ENCODE assay signal across 8 mouse cellular contexts in the genomic region with DNA sequence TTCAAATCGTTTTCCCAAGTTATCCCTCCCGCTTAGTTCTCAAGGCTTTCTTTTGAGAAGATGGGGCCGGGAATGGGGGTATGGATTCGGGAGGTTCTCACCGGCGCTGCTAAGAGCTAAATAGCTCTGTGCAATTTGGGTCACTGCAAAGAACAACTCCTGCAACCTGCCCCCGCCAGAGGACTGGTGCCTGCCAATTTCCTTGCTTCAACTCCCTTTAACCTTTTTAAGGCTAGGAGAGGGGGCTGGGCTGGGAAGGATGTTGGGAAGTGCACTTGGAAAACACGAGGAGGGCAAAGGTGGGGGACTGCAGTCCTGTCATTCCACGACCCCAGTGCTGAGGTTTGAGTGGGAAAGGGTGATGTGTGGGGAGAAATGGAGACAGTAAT. TPM values are rescaled to one million over a fixed set of nuclear protein-coding genes. Genes with fewer than 3 reads are reported as not detected.
DNase-seq lines count a peak whose midpoint lies in the region; ATAC-seq and TF ChIP-seq lines count a peak whose summit lies in the region.

No protein-coding gene starts in this region.

- peaks cover 3% of the 10 kb centered on the region; the same call in 1 of the 2 replicates for H3K9me3 ChIP-seq in ES-Bruce4 (replicated peaks; ENCODE audit: control insufficient read depth, insufficient read depth, low read length, poor library complexity, severe bottlenecking)
- no peaks in the 10 kb centered on the region for H3K9me3 ChIP-seq in embryonic facial prominence, embryonic 10.5 days
- H3K9me3 ChIP-seq in heart, embryonic 14.5 days (ENCODE audit: control insufficient read depth, low read length), result no peaks in the 10 kb centered on the region
- no peaks in the 10 kb centered on the region for H3K9me3 ChIP-seq in midbrain, embryonic 10.5 days (replicated peaks)
- no peaks in the 10 kb centered on the region for H3K9me3 ChIP-seq in stomach, postnatal 0 days (ENCODE audit: control insufficient read depth, low read length)

- peak; percentile 50 for ATAC-seq in frontal cortex, adult (ENCODE audit: low TSS enrichment)
- ATAC-seq in heart, embryonic 14.5 days (ENCODE audit: insufficient number of reproducible peaks, insufficient read depth, low FRiP score, low read depth), result peak; percentile 5; the same call in 1 of the 2 replicates
- ATAC-seq in stomach, postnatal 0 days (ENCODE audit: low FRiP score, low TSS enrichment), result peak; percentile 6; the same call in 1 of the 2 replicates

- H3K36me3 ChIP-seq in ES-Bruce4 (ENCODE audit: control insufficient read depth, insufficient read depth, low read length, poor library complexity, severe bottlenecking), result peaks cover 28% of the 10 kb centered on the region
- H3K36me3 ChIP-seq in embryonic facial prominence, embryonic 10.5 days (replicated peaks), result peaks cover 25% of the 10 kb centered on the region
- H3K36me3 ChIP-seq in heart, embryonic 14.5 days (ENCODE audit: control insufficient read depth, insufficient read depth, low read length), result peaks cover 24% of the 10 kb centered on the region
- H3K36me3 ChIP-seq in midbrain, embryonic 10.5 days, result peaks cover 28% of the 10 kb centered on the region
- no peaks in the 10 kb centered on the region for H3K36me3 ChIP-seq in stomach, postnatal 0 days (ENCODE audit: control insufficient read depth, insufficient read depth, low read length)

- peak overlapping the region; percentile 72 for H3K4me3 ChIP-seq in ES-Bruce4 (ENCODE audit: low read depth, low read length)
- peak overlapping the region; percentile 86 for H3K4me3 ChIP-seq in embryonic facial prominence, embryonic 10.5 days
- H3K4me3 ChIP-seq in heart, embryonic 14.5 days (ENCODE audit: control insufficient read depth in 1 of 2, insufficient read depth in 1 of 2, low read depth in 1 of 2, low read length in 2 of 2), result peak overlapping the region; percentile 62 to 88
- peak overlapping the region; percentile 82 for H3K4me3 ChIP-seq in midbrain, embryonic 10.5 days
- peak overlapping the region; percentile 82 for H3K4me3 ChIP-seq in stomach, postnatal 0 days (ENCODE audit: low read depth, low read length)

- peak overlapping the region; percentile 89 for H3K4me2 ChIP-seq in heart, embryonic 14.5 days (ENCODE audit: low read length)
- H3K4me2 ChIP-seq in stomach, postnatal 0 days (replicated peaks; ENCODE audit: low read depth), result peak overlapping the region; percentile 81

- under 1% methylated on average over 9 of the region's 9 CpGs for WGBS in embryonic facial prominence, embryonic 10.5 days
- WGBS in heart, embryonic 14.5 days, result 0% methylated on average over 9 of the region's 9 CpGs
- WGBS in midbrain, embryonic 10.5 days, result under 1% methylated on average over 9 of the region's 9 CpGs
- WGBS in stomach, postnatal 0 days, result 0% methylated on average over 9 of the region's 9 CpGs

- no peak for TF ChIP-seq CTCF in ES-Bruce4 (IDR thresholded peaks at IDR 0.05; ENCODE audit: low read depth, low read length)
- TF ChIP-seq CTCF in stomach, postnatal 0 days (IDR thresholded peaks at IDR 0.05; ENCODE audit: low read depth), result no peak

- no peak overlapping the region for H3K27ac ChIP-seq in ES-Bruce4 (ENCODE audit: insufficient read depth, low read length)
- H3K27ac ChIP-seq in embryonic facial prominence, embryonic 10.5 days (replicated peaks), result peak overlapping the region; percentile 98
- H3K27ac ChIP-seq in heart, embryonic 14.5 days (replicated peaks in 1 of 2; ENCODE audit: control insufficient read depth in 1 of 2, insufficient read depth in 1 of 2, low read depth in 2 of 2, low read length in 2 of 2), result peak overlapping the region; percentile 58 to 65
- H3K27ac ChIP-seq in midbrain, embryonic 10.5 days (replicated peaks), result peak overlapping the region; percentile 98
- peak overlapping the region; percentile 49 for H3K27ac ChIP-seq in stomach, postnatal 0 days (replicated peaks)

- H3K9ac ChIP-seq in ES-Bruce4 (ENCODE audit: low read depth, poor library complexity, severe bottlenecking), result peak overlapping the region; percentile 48
- peak overlapping the region; percentile 77 for H3K9ac ChIP-seq in heart, embryonic 14.5 days (ENCODE audit: low read length)
- H3K9ac ChIP-seq in stomach, postnatal 0 days (ENCODE audit: low read length), result peak overlapping the region; percentile 56

- peaks cover 3% of the 10 kb centered on the region for H3K4me1 ChIP-seq in ES-Bruce4 (ENCODE audit: control insufficient read depth, insufficient read depth, low read length)
- peaks cover 38% of the 10 kb centered on the region for H3K4me1 ChIP-seq in embryonic facial prominence, embryonic 10.5 days
- H3K4me1 ChIP-seq in heart, embryonic 14.5 days (ENCODE audit: control insufficient read depth in 2 of 2, insufficient read depth in 2 of 2, low read length in 2 of 2), result peaks cover 3 to 26% of the 10 kb centered on the region in 2 experiments; a peak in 3 of 4 replicates
- peaks cover 50% of the 10 kb centered on the region for H3K4me1 ChIP-seq in midbrain, embryonic 10.5 days
- H3K4me1 ChIP-seq in stomach, postnatal 0 days (replicated peaks; ENCODE audit: control insufficient read depth, insufficient read depth), result no peaks in the 10 kb centered on the region

- no peak for DNase-seq in frontal cortex, adult 2 months (ENCODE audit: extremely low spot score in 1 of 2, low spot score in 1 of 2)
- DNase-seq in embryonic facial prominence, embryonic 10.5 days (ENCODE audit: low spot score), result no peak
- DNase-seq in layer of hippocampus, postnatal 10 days (ENCODE audit: low spot score in 2 of 2), result peak; percentile 35 to 59
- peak; percentile 55 for DNase-seq in midbrain, embryonic 10.5 days (ENCODE audit: low spot score)
- DNase-seq in stomach, postnatal 0 days (ENCODE audit: low spot score), result no peak

- no peak for TF ChIP-seq EP300 in ES-Bruce4 (IDR thresholded peaks at IDR 0.05; ENCODE audit: insufficient read depth, low read depth, low read length)
- no peak for TF ChIP-seq EP300 in stomach, postnatal 0 days (optimal IDR thresholded peaks at IDR 0.05)

- no peaks in the 10 kb centered on the region for H3K27me3 ChIP-seq in ES-Bruce4 (ENCODE audit: control insufficient read depth, insufficient read depth, low read length, poor library complexity, severe bottlenecking)
- 0 out of 2 replicates have a peak, but pooled peaks cover 8% of the 10 kb centered on the region for H3K27me3 ChIP-seq in embryonic facial prominence, embryonic 10.5 days (replicated peaks; ENCODE audit: low read depth, poor library complexity, severe bottlenecking)
- no peaks in the 10 kb centered on the region for H3K27me3 ChIP-seq in heart, embryonic 14.5 days (ENCODE audit: control insufficient read depth, insufficient read depth, low read length)
- peaks cover 12% of the 10 kb centered on the region; the same call in 1 of the 2 replicates for H3K27me3 ChIP-seq in midbrain, embryonic 10.5 days (ENCODE audit: low read depth, poor library complexity, severe bottlenecking)
- no peaks in the 10 kb centered on the region for H3K27me3 ChIP-seq in stomach, postnatal 0 days (ENCODE audit: control insufficient read depth, insufficient read depth, low read length)

- TF ChIP-seq POLR2A in ES-Bruce4 (IDR thresholded peaks at IDR 0.05; ENCODE audit: insufficient read depth, low read length), result no peak

RNA-seq across cellular contexts. Expression of a gene that starts 0.5 kb away (rescaled TPM):
- polyA plus RNA-seq in frontal cortex, adult 2 months (2012; rRNA removed), result 15.0 and 15.4 TPM in 2 replicates
- polyA plus RNA-seq in ES-Bruce4 (2011; ENCODE audit: insufficient read depth, insufficient read length, low read depth, missing spikeins), result 3.7 and 5.9 TPM in 2 replicates
- 9.1 and 12.3 TPM in 2 replicates for polyA plus RNA-seq in embryonic facial prominence, embryonic 10.5 days (2016; fragmentation: Nextera tagmentation; extraction: Ambion mirVana)
- 6.6 and 7.5 TPM in 2 replicates for polyA plus RNA-seq in heart, embryonic 14.5 days (2014; fragmentation: Nextera tagmentation; extraction: Ambion mirVana)
- total RNA-seq in layer of hippocampus, postnatal 10 days (2021), result 10 to 100 TPM; 43.7 to 44.0 TPM
- polyA plus RNA-seq in midbrain, embryonic 10.5 days (2016; fragmentation: Nextera tagmentation; extraction: Ambion mirVana), result 15.1 and 18.1 TPM in 2 replicates
- polyA plus RNA-seq in stomach, postnatal 0 days (2015; fragmentation: Nextera tagmentation; extraction: Ambion mirVana), result 12.1 and 13.3 TPM in 2 replicates

Comparison
In these comparisons a context has a peak if more than half of its experiments do, and no peak if none do; other contexts are left out.
1. DNase-seq: peak in layer of hippocampus, postnatal 10 days (2 of 2) and midbrain, embryonic 10.5 days (single experiment); none in frontal cortex, adult 2 months (0 of 2), embryonic facial prominence, embryonic 10.5 days (single experiment) and stomach, postnatal 0 days (single experiment).
2. Peak in every context shown above with its lines, with median percentiles within 50 percentile points of each other: ATAC-seq, H3K4me3 ChIP-seq and H3K9ac ChIP-seq.